ENCODE assay signal across 7 mouse cellular contexts in the genomic region with DNA sequence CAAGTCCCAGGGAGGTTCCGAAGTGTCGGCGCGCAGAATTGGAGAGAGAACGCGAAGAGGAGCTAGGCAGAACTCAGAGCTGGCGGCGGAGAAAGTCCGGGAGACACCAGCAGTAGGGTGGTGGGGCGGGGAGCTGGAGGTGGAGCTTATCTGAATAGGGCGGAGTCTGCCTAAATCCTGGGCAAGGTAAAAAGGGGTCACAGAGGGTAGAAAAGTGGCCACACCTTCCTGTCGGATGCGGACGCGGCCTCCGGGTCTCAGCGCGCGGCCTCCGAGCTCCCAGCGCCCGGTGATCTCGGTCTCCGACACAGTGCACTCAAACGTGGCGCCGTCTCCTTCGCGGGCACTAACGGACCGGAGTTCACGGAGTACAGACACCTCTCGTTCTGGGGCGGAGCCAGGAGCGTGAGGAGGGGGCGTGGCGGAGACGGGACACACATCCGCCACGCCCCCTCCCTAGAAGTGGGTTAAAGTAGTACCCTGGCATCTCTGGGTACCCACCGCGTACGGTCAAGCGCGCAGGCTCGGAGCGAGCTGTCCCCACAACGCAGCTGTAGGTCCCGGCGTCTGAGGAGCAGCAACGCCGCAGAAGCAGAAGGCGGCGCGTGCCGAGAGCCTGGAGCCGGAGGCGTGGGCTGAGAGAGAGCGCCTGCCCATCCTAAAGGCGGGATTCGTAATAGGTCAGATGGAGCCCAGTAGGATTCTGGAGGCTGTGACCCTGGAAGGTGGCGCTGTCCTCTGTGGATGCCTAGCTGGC. TPM values are rescaled to one million over a fixed set of nuclear protein-coding genes. Genes with fewer than 3 reads are reported as not detected.
DNase-seq lines count a peak whose midpoint lies in the region; ATAC-seq lines count a peak whose summit lies in the region.

No protein-coding gene starts in this region.

- no peak overlapping the region for H3K27ac ChIP-seq in forebrain, embryonic 14.5 days (ENCODE audit: low read depth, low read length)
- no peak overlapping the region for H3K27ac ChIP-seq in limb, embryonic 12.5 days
- no peak overlapping the region for H3K27ac ChIP-seq in midbrain, embryonic 12.5 days (replicated peaks)

- H3K9me3 ChIP-seq in forebrain, embryonic 14.5 days (replicated peaks; ENCODE audit: control insufficient read depth, low read length), result no peaks in the 10 kb centered on the region
- no peaks in the 10 kb centered on the region for H3K9me3 ChIP-seq in limb, embryonic 12.5 days
- no peaks in the 10 kb centered on the region for H3K9me3 ChIP-seq in midbrain, embryonic 12.5 days

- H3K4me3 ChIP-seq in forebrain, embryonic 14.5 days (ENCODE audit: low read depth, low read length), result peak overlapping the region; percentile 41
- H3K4me3 ChIP-seq in limb, embryonic 12.5 days (replicated peaks), result peak overlapping the region; percentile 54
- peak overlapping the region; percentile 53 for H3K4me3 ChIP-seq in midbrain, embryonic 12.5 days

- peak; percentile 81 for ATAC-seq in cerebellum, adult (ENCODE audit: insufficient number of reproducible peaks, low FRiP score, low TSS enrichment)
- ATAC-seq in forebrain, embryonic 14.5 days, result peak; percentile 72
- ATAC-seq in inflammation-experienced regulatory T-cells, adult 6 months, result peak; percentile 85
- ATAC-seq in limb, embryonic 12.5 days (ENCODE audit: insufficient number of reproducible peaks, insufficient read depth, low FRiP score, low TSS enrichment, low read depth), result peak; percentile 70
- ATAC-seq in midbrain, embryonic 12.5 days (ENCODE audit: low FRiP score, low read depth), result peak; percentile 64

- peak overlapping the region; percentile 87 for H3K4me2 ChIP-seq in forebrain, embryonic 14.5 days (ENCODE audit: low read length)
- H3K4me2 ChIP-seq in limb, embryonic 12.5 days, result peak overlapping the region; percentile 81
- peak overlapping the region; percentile 88 for H3K4me2 ChIP-seq in midbrain, embryonic 12.5 days (replicated peaks)

- under 1% methylated on average over 61 of the region's 62 CpGs for WGBS in forebrain, embryonic 14.5 days
- under 1% methylated on average over 62 of the region's 62 CpGs for WGBS in limb, embryonic 12.5 days
- WGBS in midbrain, embryonic 12.5 days, result under 1% methylated on average over 62 of the region's 62 CpGs

- H3K36me3 ChIP-seq in forebrain, embryonic 14.5 days (ENCODE audit: control insufficient read depth, insufficient read depth, low read length), result peaks cover 29% of the 10 kb centered on the region
- H3K36me3 ChIP-seq in limb, embryonic 12.5 days, result peaks cover 37% of the 10 kb centered on the region
- peaks cover 44% of the 10 kb centered on the region for H3K36me3 ChIP-seq in midbrain, embryonic 12.5 days

- H3K4me1 ChIP-seq in forebrain, embryonic 14.5 days (ENCODE audit: control insufficient read depth, insufficient read depth, low read length), result peaks cover 3% of the 10 kb centered on the region; the same call in 1 of the 2 replicates
- H3K4me1 ChIP-seq in limb, embryonic 12.5 days (replicated peaks), result peaks cover 16% of the 10 kb centered on the region
- H3K4me1 ChIP-seq in midbrain, embryonic 12.5 days, result peaks cover 23% of the 10 kb centered on the region

- H3K27me3 ChIP-seq in forebrain, embryonic 14.5 days (replicated peaks; ENCODE audit: control insufficient read depth, insufficient read depth, low read length), result peaks cover 33% of the 10 kb centered on the region
- H3K27me3 ChIP-seq in limb, embryonic 12.5 days, result peaks cover 83% of the 10 kb centered on the region
- H3K27me3 ChIP-seq in midbrain, embryonic 12.5 days, result peaks cover 94% of the 10 kb centered on the region

- H3K9ac ChIP-seq in forebrain, embryonic 14.5 days (ENCODE audit: low read length), result peak overlapping the region; percentile 55
- peak overlapping the region; percentile 32; the same call in 1 of the 2 replicates for H3K9ac ChIP-seq in limb, embryonic 12.5 days (replicated peaks)
- H3K9ac ChIP-seq in midbrain, embryonic 12.5 days (replicated peaks), result peak overlapping the region; percentile 50

- DNase-seq in Muller cell, postnatal 12 days (ENCODE audit: inconsistent ontology term), result peak; percentile 93
- DNase-seq in forebrain, embryonic 14.5 days (ENCODE audit: low spot score), result peak; percentile 78
- DNase-seq in spleen, postnatal 36 days (ENCODE audit: low spot score in 2 of 2), result peak; percentile 42 to 50

RNA-seq across cellular contexts. Expression of a gene that starts 8.3 kb away (rescaled TPM):
- polyA plus RNA-seq in forebrain, embryonic 14.5 days (2014; fragmentation: Nextera tagmentation; extraction: Ambion mirVana), result 41.3 and 50.4 TPM in 2 replicates
- under 1 TPM in 1 of 3 experiments, not detected in 2; 0.24 TPM for polyA plus RNA-seq in inflammation-experienced regulatory T-cells, adult 6 months (2017; shearing (Covaris generic))
- polyA plus RNA-seq in limb, embryonic 12.5 days (2016; fragmentation: Nextera tagmentation; extraction: Ambion mirVana), result 0.36 and 0.74 TPM in 2 replicates
- polyA plus RNA-seq in midbrain, embryonic 12.5 days (2016; fragmentation: Nextera tagmentation; extraction: Ambion mirVana), result 26.5 and 27.6 TPM in 2 replicates

RNA-seq across cellular contexts. Expression of a gene that starts 8.5 kb away (rescaled TPM):
- polyA plus RNA-seq in forebrain, embryonic 14.5 days (2014; fragmentation: Nextera tagmentation; extraction: Ambion mirVana), result 21.6 and 24.2 TPM in 2 replicates
- polyA plus RNA-seq in inflammation-experienced regulatory T-cells, adult 6 months (2017; shearing (Covaris generic)), result 1 to 10 TPM; 5.5 to 6.9 (median 5.6) TPM
- polyA plus RNA-seq in limb, embryonic 12.5 days (2016; fragmentation: Nextera tagmentation; extraction: Ambion mirVana), result 22.1 and 27.1 TPM in 2 replicates
- 35.9 and 36.3 TPM in 2 replicates for polyA plus RNA-seq in midbrain, embryonic 12.5 days (2016; fragmentation: Nextera tagmentation; extraction: Ambion mirVana)

RNA-seq across cellular contexts. Expression of a gene that starts 18.7 kb away (rescaled TPM):
- polyA plus RNA-seq in forebrain, embryonic 14.5 days (2014; fragmentation: Nextera tagmentation; extraction: Ambion mirVana), result 17.0 and 17.7 TPM in 2 replicates
- not detected for polyA plus RNA-seq in inflammation-experienced regulatory T-cells, adult 6 months (2017; shearing (Covaris generic))
- polyA plus RNA-seq in limb, embryonic 12.5 days (2016; fragmentation: Nextera tagmentation; extraction: Ambion mirVana), result 98.3 and 104 TPM in 2 replicates
- 42.7 and 46.6 TPM in 2 replicates for polyA plus RNA-seq in midbrain, embryonic 12.5 days (2016; fragmentation: Nextera tagmentation; extraction: Ambion mirVana)

RNA-seq across cellular contexts. Expression of a gene that starts 19.3 kb away (rescaled TPM):
- polyA plus RNA-seq in forebrain, embryonic 14.5 days (2014; fragmentation: Nextera tagmentation; extraction: Ambion mirVana), result 4.9 and 6.3 TPM in 2 replicates
- not detected for polyA plus RNA-seq in inflammation-experienced regulatory T-cells, adult 6 months (2017; shearing (Covaris generic))
- 9.5 and 11.9 TPM in 2 replicates for polyA plus RNA-seq in limb, embryonic 12.5 days (2016; fragmentation: Nextera tagmentation; extraction: Ambion mirVana)
- polyA plus RNA-seq in midbrain, embryonic 12.5 days (2016; fragmentation: Nextera tagmentation; extraction: Ambion mirVana), result 7.2 and 8.9 TPM in 2 replicates

RNA-seq across cellular contexts. Expression of a gene that starts 33.7 kb away (rescaled TPM):
- polyA plus RNA-seq in forebrain, embryonic 14.5 days (2014; fragmentation: Nextera tagmentation; extraction: Ambion mirVana), result 8.7 and 10.7 TPM in 2 replicates
- 10 to 100 TPM in 2 of 3 experiments, 1 to 10 TPM in 1; 6.5 to 11.9 (median 10.5) TPM for polyA plus RNA-seq in inflammation-experienced regulatory T-cells, adult 6 months (2017; shearing (Covaris generic))
- polyA plus RNA-seq in limb, embryonic 12.5 days (2016; fragmentation: Nextera tagmentation; extraction: Ambion mirVana), result 29.3 and 30.3 TPM in 2 replicates
- 26.9 and 30.5 TPM in 2 replicates for polyA plus RNA-seq in midbrain, embryonic 12.5 days (2016; fragmentation: Nextera tagmentation; extraction: Ambion mirVana)

Comparison
In these comparisons a context has a peak if more than half of its experiments do, and no peak if none do; other contexts are left out.
1. RNA of a gene that starts 8.3 kb away (polyA plus RNA-seq): 41.3 to 50.4 TPM in forebrain, embryonic 14.5 days and 26.5 to 27.6 TPM in midbrain, embryonic 12.5 days; 0.36 to 0.74 TPM in limb, embryonic 12.5 days and 0.24 TPM in inflammation-experienced regulatory T-cells, adult 6 months; every median in the first group is over 10 times any median in the second.
2. RNA of a gene that starts 18.7 kb away (polyA plus RNA-seq): 98.3 to 104 TPM in limb, embryonic 12.5 days, 42.7 to 46.6 TPM in midbrain, embryonic 12.5 days and 17.0 to 17.7 TPM in forebrain, embryonic 14.5 days; not detected in inflammation-experienced regulatory T-cells, adult 6 months; every median in the first group is over 10 times any median in the second.
3. Peak in every context shown above with its lines, with median percentiles within 50 percentile points of each other: DNase-seq, ATAC-seq, H3K4me2 ChIP-seq, H3K4me3 ChIP-seq and H3K9ac ChIP-seq.